Mouse (Mus musculus): ENCODE results near the gene Mt2. TPM values are rescaled to one million over a fixed set of nuclear protein-coding genes. Genes with fewer than 3 reads are reported as not detected.

Gene Mt2
- total and polyA plus RNA-seq, 2 experiments from 2014 or later: 83.0 to 87.5 TPM

DNA sequence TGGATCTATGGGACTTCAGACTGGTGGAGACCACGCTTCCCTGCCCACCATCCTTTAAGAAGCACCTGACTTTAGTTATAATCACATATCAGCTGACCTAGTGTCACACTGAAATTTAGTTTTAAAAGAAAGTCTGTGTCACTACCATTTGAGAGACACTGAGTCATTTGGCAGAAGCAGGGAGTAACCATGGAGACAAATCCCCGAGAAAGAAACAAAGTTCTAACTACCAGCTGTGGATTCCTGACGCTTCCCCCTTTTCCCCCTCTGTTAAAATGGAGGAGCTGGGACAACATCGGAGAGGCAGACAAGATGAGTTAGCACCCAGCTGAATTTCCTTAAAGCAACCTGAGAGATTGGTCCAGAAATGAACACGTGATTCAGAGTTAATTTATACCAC, 24.2 kb upstream of the Mt2 start:
- H3K4me2 ChIP-seq (ENCODE audit: low read depth, low read length): no peak overlapping the region
- WGBS: 48% methylated on average over 5 of the region's 5 CpGs
- H3K9me3 ChIP-seq (replicated peaks; ENCODE audit: control insufficient read depth, low read length): no peaks in the 10 kb centered on the region
- no peak overlapping the region for H3K9ac ChIP-seq (replicated peaks; ENCODE audit: low read depth, low read length)
- TF ChIP-seq CTCF (IDR thresholded peaks at IDR 0.05; ENCODE audit: low read depth): no peak
- TF ChIP-seq EP300 (IDR thresholded peaks at IDR 0.05; ENCODE audit: low read depth): no peak
- H3K36me3 ChIP-seq (replicated peaks; ENCODE audit: control insufficient read depth, insufficient read depth, low read length): no peaks in the 10 kb centered on the region
- H3K27me3 ChIP-seq (ENCODE audit: control insufficient read depth, insufficient read depth, low read length): 0 out of 2 replicates have a peak, but pooled peaks cover 3% of the 10 kb centered on the region
- DNase-seq (ENCODE audit: low spot score) (no peak), ATAC-seq (ENCODE audit: insufficient read depth, low read depth) (no peak)
- H3K4me1 ChIP-seq (ENCODE audit: control insufficient read depth, insufficient read depth): no peaks in the 10 kb centered on the region
- no peak overlapping the region for H3K27ac ChIP-seq (ENCODE audit: low read depth)
- no peak overlapping the region for H3K4me3 ChIP-seq (ENCODE audit: low read depth, low read length)

DNA sequence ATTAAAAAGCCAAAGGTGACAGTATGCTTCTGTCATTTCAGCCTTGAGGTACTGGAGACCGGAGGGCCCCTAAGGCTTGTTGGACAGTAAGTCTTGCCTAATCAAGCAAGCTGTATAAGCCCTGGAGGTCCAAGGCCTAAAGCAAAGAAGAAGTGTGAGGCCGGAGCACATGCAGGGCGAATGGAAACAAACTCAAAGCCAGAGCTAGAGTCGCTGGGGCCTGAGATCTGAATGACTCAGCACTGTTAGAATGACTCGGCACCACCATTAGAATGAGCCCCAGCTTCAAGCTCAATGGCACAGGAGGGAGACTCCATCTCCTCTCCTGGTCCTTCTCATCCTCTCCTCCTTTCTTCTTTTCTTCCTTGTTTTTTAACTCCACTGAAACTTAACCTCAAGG, 21.5 kb upstream of the Mt2 start:
- no peak overlapping the region for H3K9ac ChIP-seq (replicated peaks; ENCODE audit: low read depth, low read length)
- 0 out of 2 replicates have a peak, but pooled peaks cover 3% of the 10 kb centered on the region for H3K27me3 ChIP-seq (ENCODE audit: control insufficient read depth, insufficient read depth, low read length)
- no peaks in the 10 kb centered on the region for H3K36me3 ChIP-seq (replicated peaks; ENCODE audit: control insufficient read depth, insufficient read depth, low read length)
- no peak for ATAC-seq (ENCODE audit: insufficient read depth, low read depth)
- no peak overlapping the region for H3K27ac ChIP-seq (ENCODE audit: low read depth)
- no peaks in the 10 kb centered on the region for H3K9me3 ChIP-seq (replicated peaks; ENCODE audit: control insufficient read depth, low read length)
- H3K4me3 ChIP-seq (ENCODE audit: low read depth, low read length): no peak overlapping the region
- 86% methylated on average over 5 of the region's 5 CpGs for WGBS
- H3K4me2 ChIP-seq (ENCODE audit: low read depth, low read length): no peak overlapping the region
- no peak for DNase-seq (ENCODE audit: low spot score)
- TF ChIP-seq CTCF (IDR thresholded peaks at IDR 0.05; ENCODE audit: low read depth) (no peak), EP300 (IDR thresholded peaks at IDR 0.05; ENCODE audit: low read depth) (no peak)
- peaks cover 3% of the 10 kb centered on the region for H3K4me1 ChIP-seq (ENCODE audit: control insufficient read depth, insufficient read depth)

DNA sequence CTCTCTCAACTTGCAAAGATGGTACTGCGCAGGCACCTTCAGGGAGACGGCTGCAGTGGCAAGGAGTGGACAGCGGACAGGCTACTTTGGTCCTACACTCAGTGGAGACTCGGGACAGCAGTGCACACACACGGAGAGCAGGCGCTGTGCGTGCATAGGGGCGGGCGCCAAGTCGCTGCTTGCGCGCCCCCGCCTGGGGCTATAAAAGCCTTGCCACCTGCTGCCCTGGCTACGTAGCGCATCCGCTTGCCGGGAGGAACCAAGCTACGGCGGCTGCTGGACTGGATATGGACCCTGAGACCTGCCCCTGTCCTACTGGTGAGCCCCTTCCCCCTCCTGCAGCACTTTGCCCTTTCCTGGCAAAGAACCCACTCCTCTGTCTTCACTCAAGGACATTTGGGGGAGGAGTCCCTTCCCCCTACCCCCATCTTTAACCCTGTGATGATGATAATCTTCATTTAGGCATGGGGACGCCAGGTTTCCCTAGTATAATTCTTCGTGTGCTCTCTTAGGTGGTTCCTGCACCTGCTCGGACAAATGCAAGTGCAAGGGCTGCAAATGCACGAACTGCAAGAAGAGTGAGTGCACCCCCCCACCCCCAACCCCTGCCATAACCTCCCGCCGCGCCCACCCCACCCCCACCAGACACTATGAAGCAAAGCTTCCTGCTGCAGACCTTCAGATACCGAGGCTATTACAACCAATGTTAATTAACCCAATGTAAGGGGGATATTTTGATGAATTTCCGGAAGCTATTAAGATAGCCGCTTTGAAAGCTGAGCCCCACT, 19.8 kb upstream of the Mt2 start, which contains the start of gene Mt3:
Mt3 (plus strand) TSS at position 95 of the 788 bp plus-strand sequence.
- Histone ChIP-seq H3K9ac (replicated peaks; ENCODE audit: low read depth, low read length) (peak within 1 kb of the TSS; percentile 40), H3K27ac (ENCODE audit: low read depth) (no peak within 1 kb of the TSS), H3K4me1 (ENCODE audit: control insufficient read depth, insufficient read depth) (peaks cover 7% of the 10 kb centered on the region), H3K36me3 (replicated peaks; ENCODE audit: control insufficient read depth, insufficient read depth, low read length) (no peaks in the 10 kb centered on the region), H3K9me3 (replicated peaks; ENCODE audit: control insufficient read depth, low read length) (no peaks in the 10 kb centered on the region), H3K4me3 (ENCODE audit: low read depth, low read length) (peak within 1 kb of the TSS; percentile 34), H3K4me2 (ENCODE audit: low read depth, low read length) (peak within 1 kb of the TSS; percentile 60), H3K27me3 (ENCODE audit: control insufficient read depth, insufficient read depth, low read length) (0 out of 2 replicates have a peak, but pooled peaks cover 3% of the 10 kb centered on the region)
- peak; percentile 27; the same call in 1 of the 2 replicates for TF ChIP-seq CTCF (IDR thresholded peaks at IDR 0.05; ENCODE audit: low read depth)
- no peak for TF ChIP-seq EP300 (IDR thresholded peaks at IDR 0.05; ENCODE audit: low read depth)
- ATAC-seq (ENCODE audit: insufficient read depth, low read depth): peak; percentile 81
- 4% methylated on average over 29 of the region's 29 CpGs for WGBS
- peak; percentile 65 for DNase-seq (ENCODE audit: low spot score)

- ATAC-seq (ENCODE audit: insufficient read depth, low read depth) (no peak), DNase-seq (ENCODE audit: low spot score) (no peak)
- Histone ChIP-seq H3K4me2 (ENCODE audit: low read depth, low read length) (peak overlapping the region; percentile 60), H3K27me3 (ENCODE audit: control insufficient read depth, insufficient read depth, low read length) (0 out of 2 replicates have a peak, but pooled peaks cover 3% of the 10 kb centered on the region), H3K9ac (replicated peaks; ENCODE audit: low read depth, low read length) (no peak overlapping the region), H3K4me3 (ENCODE audit: low read depth, low read length) (0 out of 2 replicates have a peak overlapping the region, but pooled peaks have one; percentile 34), H3K36me3 (replicated peaks; ENCODE audit: control insufficient read depth, insufficient read depth, low read length) (no peaks in the 10 kb centered on the region), H3K9me3 (replicated peaks; ENCODE audit: control insufficient read depth, low read length) (no peaks in the 10 kb centered on the region), H3K4me1 (ENCODE audit: control insufficient read depth, insufficient read depth) (peaks cover 7% of the 10 kb centered on the region), H3K27ac (ENCODE audit: low read depth) (no peak overlapping the region)
- 36% methylated on average over 7 of the region's 7 CpGs for WGBS
- TF ChIP-seq EP300 (IDR thresholded peaks at IDR 0.05; ENCODE audit: low read depth): no peak
- no peak for TF ChIP-seq CTCF (IDR thresholded peaks at IDR 0.05; ENCODE audit: low read depth)
Measured at GRCm38 (mm10) chr8:94153451-94153850, 19.0 kb upstream of the Mt2 start.

DNA sequence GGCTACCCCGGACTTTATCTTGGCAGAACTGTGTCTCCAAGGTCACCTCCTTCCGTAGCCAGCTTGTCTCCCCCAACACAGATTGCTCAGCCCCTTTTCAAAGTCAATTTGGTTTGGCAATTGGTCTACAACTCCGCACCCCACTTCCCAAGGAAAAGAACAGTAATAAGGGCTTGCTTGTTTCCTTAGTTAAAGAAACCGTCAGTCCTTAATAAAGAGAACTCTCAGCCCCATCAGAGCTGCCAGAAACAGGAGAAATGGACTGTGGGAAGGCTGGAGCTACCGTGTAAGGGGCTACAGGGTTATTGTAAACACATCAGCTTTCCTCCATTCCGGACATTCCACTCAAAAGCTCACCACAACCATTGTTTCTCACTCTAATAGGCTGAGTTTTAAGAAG, 17.9 kb upstream of the Mt2 start:
- TF ChIP-seq CTCF (IDR thresholded peaks at IDR 0.05; ENCODE audit: low read depth) (no peak), EP300 (IDR thresholded peaks at IDR 0.05; ENCODE audit: low read depth) (no peak)
- DNase-seq (ENCODE audit: low spot score) (no peak), ATAC-seq (ENCODE audit: insufficient read depth, low read depth) (no peak)
- H3K36me3 ChIP-seq (replicated peaks; ENCODE audit: control insufficient read depth, insufficient read depth, low read length): no peaks in the 10 kb centered on the region
- no peak overlapping the region; the same call in 1 of the 2 replicates for H3K9ac ChIP-seq (replicated peaks; ENCODE audit: low read depth, low read length)
- peaks cover 7% of the 10 kb centered on the region for H3K4me1 ChIP-seq (ENCODE audit: control insufficient read depth, insufficient read depth)
- H3K27me3 ChIP-seq (ENCODE audit: control insufficient read depth, insufficient read depth, low read length): 0 out of 2 replicates have a peak, but pooled peaks cover 3% of the 10 kb centered on the region
- H3K27ac ChIP-seq (ENCODE audit: low read depth): no peak overlapping the region
- H3K4me3 ChIP-seq (ENCODE audit: low read depth, low read length): no peak overlapping the region
- no peak overlapping the region for H3K4me2 ChIP-seq (ENCODE audit: low read depth, low read length)
- H3K9me3 ChIP-seq (replicated peaks; ENCODE audit: control insufficient read depth, low read length): no peaks in the 10 kb centered on the region
- 39% methylated on average over 6 of the region's 6 CpGs for WGBS

Measured in heart, postnatal 0 days (tissue).